Comparison of ENCODE assay signal across 18 mouse cellular contexts in the genomic region with DNA sequence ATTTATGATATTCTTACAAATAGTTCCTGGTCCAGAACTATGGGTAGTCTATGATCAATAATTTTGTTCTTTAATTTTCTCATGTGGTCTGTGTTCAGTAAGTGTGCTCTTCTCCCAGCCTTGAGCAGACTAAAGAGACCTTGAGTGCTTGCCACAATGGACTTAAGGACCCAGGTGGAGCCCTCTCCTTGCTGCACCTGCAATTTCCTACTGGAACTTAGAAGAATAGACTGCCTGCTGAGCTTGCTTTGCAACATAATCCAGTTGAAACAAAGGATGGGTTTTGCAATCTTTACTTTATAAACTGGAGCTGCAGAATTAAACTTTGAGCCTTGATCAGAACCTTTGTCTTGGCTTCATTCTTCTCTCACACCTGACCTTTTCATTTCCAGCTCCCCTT.
DNase-seq lines count a peak whose midpoint lies in the region; ATAC-seq lines count a peak whose summit lies in the region.
"Had no signal": no experiment of that assay in that cellular context is flagged by ENCODE, and none has a peak within 500 bp of the region (broad histone marks: within the 10 kb centered on the region; RNA-seq: fewer than 3 reads in every experiment).

No protein-coding gene starts in this region.

- ATAC-seq in inflammation-experienced regulatory T-cells, adult 6 months: no peak
- ATAC-seq: activated CD4-positive, CD25-positive, alpha-beta regulatory T cell, adult 4 months; forebrain, embryonic 14.5 days; forebrain, postnatal 0 days; Patski had no signal

- DNase-seq in ES-CJ7 (ENCODE audit: low read depth, low spot score) (peak; percentile 77), R1 (ENCODE audit: low read depth, low spot score) (peak; percentile 81)
- DNase-seq in adrenal gland, postnatal 36 days: no peak
- no peak for DNase-seq in heart, adult 11 months
- DNase-seq: adrenal gland, adult 8-10 months; adrenal gland, postnatal 14 days; cerebellum, adult 11 months; cerebellum, adult 18-20 months; cerebellum, adult 8-10 months; cerebellum, adult 9-11 months; cerebellum, postnatal 14 days; cerebellum, postnatal 36 days; embryo, embryonic 11 days; forebrain, postnatal 0 days had no signal

Comparison
In these comparisons a context has a peak if more than half of its experiments do, and no peak if none do; other contexts are left out.
1. DNase-seq: peak in ES-CJ7 (single experiment) and R1 (single experiment); none in adrenal gland, postnatal 36 days (0 of 2) and heart, adult 11 months (single experiment).